Mouse (Mus musculus) liver, adult 2 months (tissue): Measurements from ENCODE around the gene Anapc2. TPM values are rescaled to one million over a fixed set of nuclear protein-coding genes. Genes with fewer than 3 reads are reported as not detected.

ENCODE experiments used
- DNase-seq: peaks from one replicate; pipeline ENCODE4 v3.0.0-alpha.2; 2011; ENCODE audit warnings: low read depth, low spot score; ENCODE audit errors: extremely low read depth
- H3K27ac ChIP-seq: fragments of 200-500 bp; replicated peaks from 2 replicates; pipeline ENCODE4 v1.5.1; 2012; ENCODE audit warnings: low read depth, mild to moderate bottlenecking, control low read depth, inconsistent platforms, low read length; ENCODE audit not compliant: insufficient read depth
- H3K27me3 ChIP-seq: fragments of 200-500 bp; 2 replicates; pipeline ENCODE4 v1.6.1; 2012; ENCODE audit warnings: mild to moderate bottlenecking, moderate library complexity, low read length, inconsistent platforms; ENCODE audit not compliant: control insufficient read depth, insufficient read depth
- H3K36me3 ChIP-seq: fragments of 200-500 bp; 2 replicates; pipeline ENCODE4 v1.6.1; 2012; ENCODE audit warnings: low read length, inconsistent platforms; ENCODE audit not compliant: control insufficient read depth, insufficient read depth
- H3K4me1 ChIP-seq: fragments of 200-500 bp; 2 replicates; pipeline ENCODE4 v1.6.1; 2011; ENCODE audit warnings: low read length; ENCODE audit not compliant: control insufficient read depth, insufficient read depth
- H3K4me3 ChIP-seq: fragments of 200-500 bp; 2 replicates; pipeline ENCODE4 v1.5.1; 2011; ENCODE audit warnings: low read depth, mild to moderate bottlenecking, control low read depth, low read length, moderate library complexity; ENCODE audit not compliant: insufficient read depth
- H3K79me2 ChIP-seq: fragments of 200-500 bp; 2 replicates; pipeline ENCODE4 v1.6.1; 2012; ENCODE audit warnings: inconsistent platforms, mild to moderate bottlenecking, low read length, moderate library complexity; ENCODE audit not compliant: control insufficient read depth, insufficient read depth
- H3K9ac ChIP-seq: fragments of 200-500 bp; 2 replicates; pipeline ENCODE4 v1.6.1; 2012; ENCODE audit warnings: low read depth, mild to moderate bottlenecking, control low read depth, inconsistent platforms, low read length
- CTCF ChIP-seq: fragments of 200-500 bp; IDR thresholded peaks from 2 replicates; pipeline ENCODE4 v1.5.1; 2011; ENCODE audit warnings: low read depth, low read length, control low read depth
- POLR2A ChIP-seq: fragments of 200-500 bp; IDR thresholded peaks from 2 replicates; pipeline ENCODE4 v1.6.1; 2011; ENCODE audit warnings: low read length, control low read depth; ENCODE audit not compliant: insufficient read depth; ENCODE audit errors: extremely low read depth
- WGBS: fragments of 180-500 bp; shearing (Covaris S2); methylation state at CpG from one replicate; pipeline ENCODE4 v1.1.7; 2018; 5-methylcytosine and 5-hydroxymethylcytosine counted together
- polyA plus RNA-seq: library from polyadenylated mRNA; depleted of rRNA; stranded (reverse); fragments of >200 nt; gene quantifications from 2 replicates; pipeline ENCODE4 v1.2.3, GENCODE M21; 2012
- total RNA-seq: library from RNA; depleted of rRNA; stranded (reverse); fragments of >200 nt; gene quantifications from 2 replicates; pipeline ENCODE4 v1.2.3, GENCODE M21; 2014

Anapc2 gene
- total and polyA plus RNA-seq, 2 experiments, result 24.0 to 52.1 TPM

DNA sequence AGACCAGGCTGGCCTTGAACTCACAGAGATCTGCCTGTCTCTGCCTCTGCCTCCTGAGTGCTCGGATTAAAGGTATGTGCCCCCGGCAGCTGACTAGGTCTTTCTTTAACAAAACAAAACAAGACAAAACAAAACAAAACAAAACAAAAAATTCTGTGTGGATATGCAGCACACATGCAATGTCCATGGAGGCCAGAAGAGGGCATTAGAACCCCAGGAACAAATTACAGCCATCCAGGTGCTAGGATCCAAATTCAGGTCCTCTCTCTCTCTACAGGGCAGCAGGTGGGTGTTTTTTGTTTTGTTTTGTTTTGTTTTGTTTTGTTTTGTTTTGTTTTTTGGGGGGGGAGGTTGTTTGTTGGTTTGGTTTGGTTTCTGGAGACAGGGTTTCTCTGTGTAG, 13.4 kb upstream of the Anapc2 start:
- Histone ChIP-seq H3K9ac (no peak overlapping the region), H3K4me3 (no peak overlapping the region), H3K27ac (no peak overlapping the region), H3K36me3 (no peaks in the 10 kb centered on the region), H3K4me1 (peaks cover 14% of the 10 kb centered on the region), H3K79me2 (peaks cover 11% of the 10 kb centered on the region; the same call in 1 of the 2 replicates), H3K27me3 (no peaks in the 10 kb centered on the region)
- peak; percentile 39 for TF ChIP-seq CTCF
- no peak for TF ChIP-seq POLR2A
- DNase-seq, result no peak
- WGBS, result 76% methylated on average over 2 of the region's 2 CpGs

- peak overlapping the region; percentile 53 for H3K4me3 ChIP-seq
- no peaks in the 10 kb centered on the region for H3K27me3 ChIP-seq
- H3K27ac ChIP-seq, result peak overlapping the region; percentile 49
- H3K9ac ChIP-seq, result peak overlapping the region; percentile 63
- no peak for DNase-seq
- WGBS, result 37% methylated on average over 12 of the region's 12 CpGs
- TF ChIP-seq CTCF, result no peak
- TF ChIP-seq POLR2A, result no peak
- peaks cover 9% of the 10 kb centered on the region; the same call in 1 of the 2 replicates for H3K79me2 ChIP-seq
- H3K36me3 ChIP-seq, result no peaks in the 10 kb centered on the region
- H3K4me1 ChIP-seq, result peaks cover 15% of the 10 kb centered on the region
Measured at GRCm38 (mm10) chr2:25261870-25262269, 10.4 kb upstream of the Anapc2 start.

DNA sequence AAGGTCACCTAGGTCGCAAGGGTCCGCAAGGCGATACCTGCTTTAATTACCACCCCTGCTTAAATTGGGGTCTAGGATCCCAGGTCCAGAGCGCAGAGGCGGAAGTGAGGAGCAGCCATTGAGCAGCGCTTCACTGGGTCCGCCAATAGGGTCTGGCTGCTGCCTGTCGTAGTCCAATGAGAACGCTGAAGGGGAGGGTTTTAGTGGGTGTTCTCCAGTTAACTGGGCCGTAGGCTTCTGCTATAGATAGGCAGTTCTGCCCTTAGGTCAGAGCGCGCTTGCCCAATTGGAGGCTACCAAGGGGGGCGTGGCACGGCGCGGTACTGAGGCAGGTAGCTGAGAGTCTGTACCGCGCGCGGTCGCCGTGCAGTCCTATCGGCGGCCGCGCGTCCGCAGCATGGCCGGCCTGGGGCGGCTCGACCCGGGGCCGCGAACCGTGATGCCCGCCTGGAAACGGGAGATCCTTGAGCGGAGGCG, 9.9 kb upstream of the Anapc2 start, which contains the start of gene Tprn:
Gene Tprn, plus strand, starts transcription at position 328 of the 477 bp plus-strand sequence.
- H3K9ac ChIP-seq, result peak within 1 kb of the TSS; percentile 78
- under 1% methylated on average over 39 of the region's 39 CpGs for WGBS

DNA sequence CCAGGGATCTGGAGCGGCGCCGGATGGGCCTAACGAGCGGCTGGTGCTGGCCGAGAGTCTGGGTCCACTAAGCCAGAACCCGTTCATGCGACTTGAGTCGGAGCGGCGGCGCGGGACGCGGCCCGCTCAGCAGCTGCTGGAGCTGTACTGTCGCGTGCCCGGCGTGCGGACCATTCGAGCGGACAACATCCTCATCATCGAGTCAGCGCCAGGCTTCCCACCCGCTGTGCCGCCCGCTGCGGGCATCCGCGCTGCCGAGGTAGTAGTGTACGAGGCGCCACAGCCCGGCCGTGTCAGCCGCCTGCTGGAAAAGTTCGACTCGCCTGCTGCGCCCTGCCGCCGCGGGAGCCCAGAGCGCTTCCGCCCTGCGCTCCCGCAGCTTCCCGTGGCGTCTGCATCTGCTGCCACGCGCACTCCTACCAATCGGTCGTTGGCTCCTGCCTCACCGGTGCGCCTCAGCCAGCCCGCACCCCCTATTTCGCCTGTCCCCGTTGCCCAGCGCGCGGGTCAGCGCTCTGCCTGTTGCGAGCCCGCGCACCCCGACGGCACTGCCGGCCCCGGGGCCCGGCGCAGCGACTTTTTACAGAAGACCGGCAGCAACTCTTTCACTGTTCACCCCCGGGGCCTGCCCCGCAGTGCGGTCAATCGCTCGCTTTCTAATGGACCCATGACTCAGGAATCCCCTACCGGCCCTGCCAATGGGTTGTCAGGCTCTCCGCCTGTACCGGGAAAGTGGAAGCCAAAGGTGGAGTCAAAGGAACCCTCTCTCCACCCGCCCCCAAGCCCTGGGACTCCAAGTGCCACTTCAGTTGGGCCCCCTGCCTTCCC, 9.3 kb upstream of the Anapc2 start:
- no peaks in the 10 kb centered on the region for H3K36me3 ChIP-seq
- DNase-seq, result peak; percentile 21
- peak overlapping the region; percentile 78 for H3K9ac ChIP-seq
- TF ChIP-seq POLR2A (no peak), CTCF (no peak)
- WGBS, result under 1% methylated on average over 82 of the region's 82 CpGs
- 0 out of 2 replicates have a peak overlapping the region, but pooled peaks have one; percentile 3 for H3K27ac ChIP-seq
- peaks cover 17% of the 10 kb centered on the region for H3K4me1 ChIP-seq
- H3K4me3 ChIP-seq, result peak overlapping the region; percentile 79
- peaks cover 9% of the 10 kb centered on the region; the same call in 1 of the 2 replicates for H3K79me2 ChIP-seq
- no peaks in the 10 kb centered on the region for H3K27me3 ChIP-seq

More for the DNA sequence above, 9.9 kb upstream of the Anapc2 start, which contains the start of gene Tprn:
- Histone ChIP-seq H3K27ac (peak within 1 kb of the TSS; percentile 49), H3K4me1 (peaks cover 17% of the 10 kb centered on the region), H3K79me2 (peaks cover 9% of the 10 kb centered on the region; the same call in 1 of the 2 replicates), H3K36me3 (no peaks in the 10 kb centered on the region), H3K27me3 (no peaks in the 10 kb centered on the region), H3K4me3 (peak within 1 kb of the TSS; percentile 79)
- no peak for TF ChIP-seq CTCF
- peak; percentile 72; the same call in 1 of the 2 replicates for TF ChIP-seq POLR2A
- DNase-seq, result peak; percentile 97

DNA sequence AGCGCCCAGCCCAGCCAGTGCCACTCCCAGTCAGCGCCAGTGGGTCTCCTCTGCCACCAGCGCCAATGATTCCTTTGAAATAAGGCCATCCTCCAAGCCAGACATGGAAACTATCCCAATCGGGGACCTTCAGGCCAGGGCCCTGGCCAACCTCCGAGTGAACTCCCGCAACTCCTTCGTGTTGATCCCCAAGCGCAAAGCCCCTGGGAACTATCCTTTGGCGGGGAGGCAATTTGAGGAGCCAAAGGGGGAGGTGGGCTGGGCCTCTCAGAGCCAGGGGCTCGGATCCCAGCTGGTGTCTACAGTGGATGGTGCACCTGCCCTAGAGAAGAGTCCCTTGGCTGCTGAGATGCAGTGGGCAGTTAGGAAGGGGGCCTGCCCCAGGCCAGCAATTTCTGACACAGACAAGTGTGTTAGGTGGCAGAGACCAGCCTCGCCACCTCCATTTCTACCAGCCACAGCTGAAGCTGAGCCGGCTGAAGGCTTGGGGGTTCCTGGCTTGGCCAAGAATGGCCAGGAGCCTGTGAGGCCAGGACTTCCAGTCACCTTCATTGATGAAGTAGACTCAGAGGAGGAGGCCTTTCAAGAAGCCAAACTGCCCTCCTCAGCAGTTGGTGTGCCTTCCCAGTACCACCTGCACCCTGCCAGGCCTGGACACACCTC, 8.5 kb upstream of the Anapc2 start:
- no peak overlapping the region for H3K27ac ChIP-seq
- H3K79me2 ChIP-seq, result peaks cover 9% of the 10 kb centered on the region; the same call in 1 of the 2 replicates
- no peak for DNase-seq
- 47% methylated on average over 12 of the region's 12 CpGs for WGBS
- H3K27me3 ChIP-seq, result no peaks in the 10 kb centered on the region
- TF ChIP-seq POLR2A (no peak), CTCF (no peak)
- H3K9ac ChIP-seq, result peak overlapping the region; percentile 78; the same call in 1 of the 2 replicates
- peaks cover 17% of the 10 kb centered on the region for H3K4me1 ChIP-seq
- H3K36me3 ChIP-seq, result no peaks in the 10 kb centered on the region
- H3K4me3 ChIP-seq, result peak overlapping the region; percentile 79; the same call in 1 of the 2 replicates
